ENCODE assay signal across 8 mouse cellular contexts in the genomic region with DNA sequence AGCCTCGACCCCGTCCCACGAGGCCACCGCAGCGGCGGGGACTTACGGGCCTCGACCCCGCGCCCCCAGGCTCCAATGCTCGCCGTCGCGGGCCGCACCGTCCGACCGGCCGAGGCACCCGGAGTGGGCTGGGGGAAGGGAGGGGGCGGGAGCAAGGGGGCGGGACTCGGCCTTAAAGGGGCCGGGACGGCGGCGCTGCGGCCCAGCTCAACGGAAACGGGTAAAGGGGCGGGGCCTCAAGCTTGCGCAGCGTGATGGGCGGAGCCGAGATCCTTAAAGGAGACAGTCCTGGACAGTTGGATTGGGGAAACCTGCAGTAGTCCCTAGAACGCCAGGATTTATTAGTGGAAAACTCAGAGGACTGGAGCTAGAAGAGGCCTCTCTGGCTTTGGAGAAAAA. TPM values are rescaled to one million over a fixed set of nuclear protein-coding genes. Genes with fewer than 3 reads are reported as not detected.
DNase-seq lines count a peak whose midpoint lies in the region; ATAC-seq and TF ChIP-seq lines count a peak whose summit lies in the region.

A gene (minus strand): TSS at position 141 of the 399 bp plus-strand sequence.

- TF ChIP-seq CTCF in E14TG2a.4 (conservative IDR thresholded peaks at IDR 0.05; ENCODE audit: low read length): no peak
- no peak for TF ChIP-seq CTCF in liver, postnatal 0 days (IDR thresholded peaks at IDR 0.05; ENCODE audit: low read depth)

- peak within 1 kb of the TSS; percentile 80 for H3K9ac ChIP-seq in forebrain, embryonic 13.5 days
- peak within 1 kb of the TSS; percentile 91 for H3K9ac ChIP-seq in liver, postnatal 0 days (replicated peaks)
- H3K9ac ChIP-seq in neural tube, embryonic 14.5 days (replicated peaks; ENCODE audit: low read depth, low read length): peak within 1 kb of the TSS; percentile 83

- under 1% methylated on average over 20 of the region's 36 CpGs for WGBS in forebrain, embryonic 13.5 days
- 1% methylated on average over 35 of the region's 36 CpGs for WGBS in large intestine, adult 2 months
- 1% methylated on average over 33 of the region's 36 CpGs for WGBS in liver, postnatal 0 days (ENCODE audit: insufficient replicate concordance)
- WGBS in neural tube, embryonic 14.5 days: 1% methylated on average over 32 of the region's 36 CpGs

- peak within 1 kb of the TSS; percentile 46 for H3K27ac ChIP-seq in forebrain, embryonic 13.5 days
- peak within 1 kb of the TSS; percentile 86 for H3K27ac ChIP-seq in liver, postnatal 0 days (ENCODE audit: low read depth)
- peak within 1 kb of the TSS; percentile 75 for H3K27ac ChIP-seq in neural tube, embryonic 14.5 days (ENCODE audit: low read depth, low read length)

- no peaks in the 10 kb centered on the region for H3K27me3 ChIP-seq in E14TG2a.4 (ENCODE audit: insufficient read depth, low read length)
- no peaks in the 10 kb centered on the region for H3K27me3 ChIP-seq in forebrain, embryonic 13.5 days
- H3K27me3 ChIP-seq in liver, postnatal 0 days (ENCODE audit: insufficient read depth, low read length): no peaks in the 10 kb centered on the region
- H3K27me3 ChIP-seq in neural tube, embryonic 14.5 days (ENCODE audit: control insufficient read depth, insufficient read depth, low read length): no peaks in the 10 kb centered on the region

- TF ChIP-seq EP300 in liver, postnatal 0 days (IDR thresholded peaks at IDR 0.05; ENCODE audit: low read depth): no peak

- H3K4me1 ChIP-seq in E14TG2a.4 (replicated peaks; ENCODE audit: low read depth, low read length): peaks cover 27% of the 10 kb centered on the region
- H3K4me1 ChIP-seq in forebrain, embryonic 13.5 days: peaks cover 15% of the 10 kb centered on the region
- H3K4me1 ChIP-seq in liver, postnatal 0 days (ENCODE audit: insufficient read depth): peaks cover 9% of the 10 kb centered on the region
- peaks cover 10% of the 10 kb centered on the region for H3K4me1 ChIP-seq in neural tube, embryonic 14.5 days (ENCODE audit: control insufficient read depth, insufficient read depth, low read length)

- H3K4me3 ChIP-seq in E14TG2a.4 (replicated peaks; ENCODE audit: low read length): peak within 1 kb of the TSS; percentile 88
- H3K4me3 ChIP-seq in forebrain, embryonic 13.5 days: peak within 1 kb of the TSS; percentile 63
- peak within 1 kb of the TSS; percentile 90 for H3K4me3 ChIP-seq in liver, postnatal 0 days (ENCODE audit: low read depth, low read length)
- H3K4me3 ChIP-seq in neural tube, embryonic 14.5 days (ENCODE audit: low read depth, low read length): peak within 1 kb of the TSS; percentile 94

- intact Hi-C loops in heart, postnatal 10 days (cut with DNase I): no loop called here

- no peaks in the 10 kb centered on the region for H3K9me3 ChIP-seq in E14TG2a.4 (ENCODE audit: low read length)
- H3K9me3 ChIP-seq in forebrain, embryonic 13.5 days (replicated peaks): no peaks in the 10 kb centered on the region
- H3K9me3 ChIP-seq in liver, postnatal 0 days (ENCODE audit: low read length): no peaks in the 10 kb centered on the region
- no peaks in the 10 kb centered on the region for H3K9me3 ChIP-seq in neural tube, embryonic 14.5 days (ENCODE audit: control insufficient read depth, low read length)

- H3K4me2 ChIP-seq in forebrain, embryonic 13.5 days: peak within 1 kb of the TSS; percentile 66
- H3K4me2 ChIP-seq in liver, postnatal 0 days (ENCODE audit: low read depth, low read length): peak within 1 kb of the TSS; percentile 77
- H3K4me2 ChIP-seq in neural tube, embryonic 14.5 days (ENCODE audit: low read depth, low read length): peak within 1 kb of the TSS; percentile 68

- DNase-seq in c-Kit-positive CD71-positive TER-119-positive erythroid progenitor cells, embryonic 14.5 days (ENCODE audit: low spot score): peak; percentile 89
- peak; percentile 98 for DNase-seq in heart, postnatal 10 days
- peak; percentile 87 for DNase-seq in large intestine, adult 2 months (ENCODE audit: low read depth, low spot score)
- peak; percentile 96 for DNase-seq in liver, postnatal 0 days
- DNase-seq in testis, postnatal 10 days (ENCODE audit: low spot score): peak; percentile 98

- peaks cover 29% of the 10 kb centered on the region for H3K36me3 ChIP-seq in E14TG2a.4 (ENCODE audit: insufficient read depth, low read length)
- H3K36me3 ChIP-seq in forebrain, embryonic 13.5 days (ENCODE audit: poor library complexity, severe bottlenecking): peaks cover 27% of the 10 kb centered on the region
- peaks cover 18% of the 10 kb centered on the region for H3K36me3 ChIP-seq in liver, postnatal 0 days (replicated peaks; ENCODE audit: insufficient read depth, low read length)
- no peaks in the 10 kb centered on the region for H3K36me3 ChIP-seq in neural tube, embryonic 14.5 days (ENCODE audit: control insufficient read depth, insufficient read depth, low read length)

- peak; percentile 97 for ATAC-seq in forebrain, embryonic 13.5 days
- ATAC-seq in liver, postnatal 0 days: peak; percentile 91
- peak; percentile 97 for ATAC-seq in neural tube, embryonic 14.5 days (ENCODE audit: low read depth)

RNA-seq across cellular contexts. Expression of the gene that starts here (rescaled TPM):
- 67.2 and 69.6 TPM in 2 replicates for polyA plus RNA-seq in forebrain, embryonic 13.5 days (2015; fragmentation: Nextera tagmentation; extraction: Ambion mirVana)
- 10 to 100 TPM; 28.3 to 31.9 TPM for total RNA-seq in heart, postnatal 10 days (2021)
- 24.9 and 36.9 TPM in 2 replicates for polyA plus RNA-seq in large intestine, adult 2 months (2012; rRNA removed)
- 31.6 and 32.5 TPM in 2 replicates for polyA plus RNA-seq in liver, postnatal 0 days (2015; fragmentation: Nextera tagmentation; extraction: Ambion mirVana)
- polyA plus RNA-seq in neural tube, embryonic 14.5 days (2014; fragmentation: Nextera tagmentation; extraction: Ambion mirVana): 50.1 and 63.8 TPM in 2 replicates

Comparison
In these comparisons a context has a peak if more than half of its experiments do, and no peak if none do; other contexts are left out.
1. Peak in every context shown above with its lines: DNase-seq, ATAC-seq, H3K4me3 ChIP-seq and H3K27ac ChIP-seq.